Mouse (Mus musculus) brain, embryonic 14.5 days (tissue): Measurements from ENCODE around the gene Arhgap22. TPM values are rescaled to one million over a fixed set of nuclear protein-coding genes. Genes with fewer than 3 reads are reported as not detected.

Experiments
- DNase-seq: peaks from one replicate; pipeline ENCODE4 v3.0.0-alpha.2; 2011; ENCODE audit warnings: low read depth
- CTCF ChIP-seq: fragments of 200-500 bp; IDR thresholded peaks from 2 replicates; pipeline ENCODE4 v1.5.1; 2012; ENCODE audit warnings: inconsistent platforms, mild to moderate bottlenecking, moderate library complexity, borderline replicate concordance; ENCODE audit not compliant: insufficient read depth, insufficient read length; ENCODE audit errors: extremely low read depth
- POLR2A ChIP-seq: fragments of 200-500 bp; IDR thresholded peaks from 2 replicates; pipeline ENCODE4 v1.6.1; 2012; ENCODE audit warnings: mild to moderate bottlenecking, inconsistent platforms, borderline replicate concordance; ENCODE audit not compliant: poor library complexity, insufficient read depth, insufficient read length, severe bottlenecking; ENCODE audit errors: extremely low read depth
- polyA plus RNA-seq: library from polyadenylated mRNA; depleted of rRNA; stranded (reverse); fragments of >200 nt; gene quantifications from 2 replicates; pipeline ENCODE4 v1.2.3, GENCODE M21; 2012

The Arhgap22 gene
- polyA plus RNA-seq, 1 experiment, result 1.9 TPM

- no peak for DNase-seq
- TF ChIP-seq POLR2A (no peak), CTCF (no peak)
These were observed 147.7 kb downstream of the Arhgap22 start for GRCm38 (mm10) chr14:33361546-33361945.

DNA sequence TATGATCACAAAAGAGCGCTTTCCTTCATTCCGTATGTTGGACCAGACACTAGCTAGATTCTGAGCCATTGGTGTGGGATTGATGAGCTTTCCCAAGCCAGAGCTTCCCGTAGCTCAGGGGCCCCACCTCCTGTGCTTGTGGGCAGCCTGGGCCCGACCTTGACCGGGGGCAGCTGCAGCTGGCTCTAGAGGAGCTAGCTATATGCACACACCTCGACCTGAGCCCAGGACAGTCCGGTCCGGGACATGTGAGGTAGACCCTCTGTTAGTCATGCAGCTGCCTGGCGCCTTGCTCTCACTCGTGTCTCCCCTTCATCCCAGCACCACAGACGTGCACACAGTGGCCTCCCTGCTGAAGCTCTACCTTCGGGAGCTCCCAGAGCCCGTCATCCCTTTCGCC, 148.3 kb downstream of the Arhgap22 start:
- DNase-seq, result no peak
- no peak for TF ChIP-seq POLR2A
- TF ChIP-seq CTCF, result no peak

- DNase-seq, result no peak
- TF ChIP-seq CTCF, result no peak
- no peak for TF ChIP-seq POLR2A
These were observed 149.0 kb downstream of the Arhgap22 start for GRCm38 (mm10) chr14:33362807-33363206.

DNA sequence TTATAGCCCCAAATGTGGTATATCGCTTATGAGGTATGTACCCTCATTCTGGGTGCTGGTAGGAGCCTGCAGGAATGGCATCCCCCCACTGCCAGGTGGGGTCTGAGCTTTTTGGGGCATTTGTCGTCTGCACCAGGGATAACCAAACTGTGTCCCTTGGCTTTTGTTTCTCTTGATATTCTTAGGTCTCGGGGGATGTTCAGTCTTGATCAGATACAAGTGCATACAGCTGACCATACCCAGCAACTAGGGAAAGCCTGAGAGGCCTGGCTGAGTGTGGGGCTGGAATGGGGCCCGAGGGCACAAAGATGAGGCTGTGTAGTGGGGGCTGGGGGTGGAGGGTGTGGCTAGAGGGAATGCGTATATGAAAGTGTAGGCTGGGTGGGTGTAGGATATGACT, 149.8 kb downstream of the Arhgap22 start:
- no peak for TF ChIP-seq POLR2A
- TF ChIP-seq CTCF, result no peak
- no peak for DNase-seq

GRCm38 (mm10) chr14:33364061-33364460, 150.2 kb downstream of the Arhgap22 start:
- DNase-seq, result no peak
- no peak for TF ChIP-seq POLR2A
- no peak for TF ChIP-seq CTCF

GRCm38 (mm10) chr14:33366891-33367777, 153.3 kb downstream of the Arhgap22 start:
- TF ChIP-seq CTCF, result no peak
- DNase-seq, result peak; percentile 35

GRCm38 (mm10) chr14:33369375-33369774, 155.5 kb downstream of the Arhgap22 start:
- DNase-seq, result no peak
- TF ChIP-seq CTCF, result no peak
- no peak for TF ChIP-seq POLR2A

GRCm38 (mm10) chr14:33370056-33370455, 156.2 kb downstream of the Arhgap22 start:
- TF ChIP-seq POLR2A (no peak), CTCF (no peak)
- no peak for DNase-seq

DNA sequence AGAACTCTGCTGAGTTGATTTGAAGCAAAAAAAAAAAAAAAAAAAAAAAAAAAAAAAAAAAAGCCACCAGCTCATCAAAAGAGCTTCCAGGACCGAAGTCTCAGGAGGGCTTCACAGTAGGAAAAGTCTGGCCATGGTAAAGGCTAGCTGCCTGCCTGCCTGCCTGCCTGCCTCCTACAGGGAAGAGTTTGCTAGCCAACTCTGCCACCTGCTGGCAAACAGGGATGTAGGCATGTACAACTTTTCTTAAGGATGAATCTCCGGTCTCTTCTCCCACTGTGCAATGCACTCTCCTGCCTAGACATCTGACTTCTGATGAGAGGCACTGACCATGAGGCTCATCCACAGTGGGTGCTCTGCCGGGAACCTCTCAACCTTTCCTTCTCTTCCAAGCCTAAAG, 157.4 kb downstream of the Arhgap22 start:
- peak; percentile 89 for DNase-seq
- TF ChIP-seq POLR2A (no peak), CTCF (peak; percentile 85)

- TF ChIP-seq POLR2A, result no peak
- no peak for TF ChIP-seq CTCF
- DNase-seq, result no peak
These were observed 159.4 kb downstream of the Arhgap22 start for GRCm38 (mm10) chr14:33373271-33373670.

- DNase-seq, result no peak
- no peak for TF ChIP-seq CTCF
- TF ChIP-seq POLR2A, result no peak
These were observed 160.3 kb downstream of the Arhgap22 start for GRCm38 (mm10) chr14:33374089-33374488.

DNA sequence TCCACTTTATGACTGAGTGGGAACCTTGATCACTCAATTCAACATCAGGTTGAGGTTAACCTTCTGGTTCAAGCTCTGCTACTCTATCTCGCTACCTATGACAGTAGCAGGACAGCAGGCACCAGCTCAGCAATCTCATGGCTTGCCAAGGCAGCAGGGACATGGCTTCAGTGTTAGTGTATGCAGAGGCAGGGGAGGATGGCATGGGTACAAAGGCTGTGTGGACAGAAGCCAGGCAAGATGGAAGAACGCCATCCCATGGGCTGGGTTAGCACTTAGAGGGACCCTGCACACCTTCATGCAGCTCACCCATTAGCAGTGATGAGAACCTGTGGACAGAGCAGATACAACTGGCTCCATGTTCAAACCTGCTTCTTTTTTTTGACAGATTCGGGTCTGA, 163.4 kb downstream of the Arhgap22 start:
- DNase-seq, result no peak
- TF ChIP-seq POLR2A (no peak), CTCF (no peak)
